Mouse (Mus musculus) lung, postnatal 0 days (tissue): Measurements from ENCODE around the gene Ccm2. TPM values are rescaled to one million over a fixed set of nuclear protein-coding genes. Genes with fewer than 3 reads are reported as not detected.

ENCODE experiments used
- ATAC-seq: fragments of 200-750 bp; cut with Nextera tagmentation; 2 replicates; pipeline ENCODE4 v1.8.0; 2017; ENCODE audit warnings: moderate library complexity
- DNase-seq: peaks from one replicate; pipeline ENCODE4 v3.0.0-alpha.2; 2016; ENCODE audit warnings: low spot score
- H3K27ac ChIP-seq: fragments of 300-500 bp; sonication (generic); 2 replicates; pipeline ENCODE4 v1.5.1; 2014; ENCODE audit warnings: antibody characterized with exemption, mild to moderate bottlenecking, low read length, mixed read lengths
- H3K27me3 ChIP-seq: fragments of 300-500 bp; sonication (generic); replicated peaks from 2 replicates; pipeline ENCODE4 v1.6.1; 2014; ENCODE audit warnings: low read length, mixed read lengths; ENCODE audit not compliant: insufficient read depth
- H3K36me3 ChIP-seq: fragments of 300-500 bp; sonication (generic); 2 replicates; pipeline ENCODE4 v1.6.1; 2014; ENCODE audit warnings: low read length, mixed read lengths; ENCODE audit not compliant: insufficient read depth
- H3K4me1 ChIP-seq: fragments of 300-500 bp; sonication (generic); 2 replicates; pipeline ENCODE4 v1.6.1; 2014; ENCODE audit warnings: antibody characterized with exemption, low read depth, low read length, mixed read lengths; ENCODE audit not compliant: insufficient read depth
- H3K4me2 ChIP-seq: fragments of 300-500 bp; sonication (generic); replicated peaks from 2 replicates; pipeline ENCODE4 v1.6.1; 2014; ENCODE audit warnings: low read depth, mild to moderate bottlenecking, low read length, moderate library complexity, mixed read lengths
- H3K4me3 ChIP-seq: fragments of 300-500 bp; sonication (generic); 2 replicates; pipeline ENCODE4 v1.5.1; 2014; ENCODE audit warnings: low read depth, low read length
- H3K9ac ChIP-seq: fragments of 300-500 bp; sonication (generic); replicated peaks from 2 replicates; pipeline ENCODE4 v1.6.1; 2014; ENCODE audit warnings: low read depth, mild to moderate bottlenecking
- H3K9me3 ChIP-seq: fragments of 300-500 bp; sonication (generic); 2 replicates; pipeline ENCODE4 v1.6.1; 2016; ENCODE audit warnings: low read length, mixed read lengths
- CTCF ChIP-seq: IDR thresholded peaks from 2 replicates; pipeline ENCODE4 v1.5.1; 2016; ENCODE audit warnings: antibody characterized with exemption, mild to moderate bottlenecking
- EP300 ChIP-seq: IDR thresholded peaks from 2 replicates; pipeline ENCODE4 v1.6.1; 2016; ENCODE audit warnings: antibody characterized with exemption, mild to moderate bottlenecking, control low read depth
- WGBS: fragments of 180-500 bp; shearing (Covaris S2); extraction: QIAGEN DNeasy Blood & Tissue Kit; methylation state at CpG from one replicate; pipeline ENCODE4 v1.1.7; 2014; 5-methylcytosine and 5-hydroxymethylcytosine counted together
- polyA plus RNA-seq: library from polyadenylated mRNA; unstranded; fragments of >200 nt; fragmentation: Nextera tagmentation; extraction: Ambion mirVana; gene quantifications from 2 replicates; pipeline ENCODE4 v1.2.1, GENCODE M21; 2015

Gene Ccm2
- polyA plus RNA-seq, 1 experiment from 2014 or later, result 62.4 TPM

DNA sequence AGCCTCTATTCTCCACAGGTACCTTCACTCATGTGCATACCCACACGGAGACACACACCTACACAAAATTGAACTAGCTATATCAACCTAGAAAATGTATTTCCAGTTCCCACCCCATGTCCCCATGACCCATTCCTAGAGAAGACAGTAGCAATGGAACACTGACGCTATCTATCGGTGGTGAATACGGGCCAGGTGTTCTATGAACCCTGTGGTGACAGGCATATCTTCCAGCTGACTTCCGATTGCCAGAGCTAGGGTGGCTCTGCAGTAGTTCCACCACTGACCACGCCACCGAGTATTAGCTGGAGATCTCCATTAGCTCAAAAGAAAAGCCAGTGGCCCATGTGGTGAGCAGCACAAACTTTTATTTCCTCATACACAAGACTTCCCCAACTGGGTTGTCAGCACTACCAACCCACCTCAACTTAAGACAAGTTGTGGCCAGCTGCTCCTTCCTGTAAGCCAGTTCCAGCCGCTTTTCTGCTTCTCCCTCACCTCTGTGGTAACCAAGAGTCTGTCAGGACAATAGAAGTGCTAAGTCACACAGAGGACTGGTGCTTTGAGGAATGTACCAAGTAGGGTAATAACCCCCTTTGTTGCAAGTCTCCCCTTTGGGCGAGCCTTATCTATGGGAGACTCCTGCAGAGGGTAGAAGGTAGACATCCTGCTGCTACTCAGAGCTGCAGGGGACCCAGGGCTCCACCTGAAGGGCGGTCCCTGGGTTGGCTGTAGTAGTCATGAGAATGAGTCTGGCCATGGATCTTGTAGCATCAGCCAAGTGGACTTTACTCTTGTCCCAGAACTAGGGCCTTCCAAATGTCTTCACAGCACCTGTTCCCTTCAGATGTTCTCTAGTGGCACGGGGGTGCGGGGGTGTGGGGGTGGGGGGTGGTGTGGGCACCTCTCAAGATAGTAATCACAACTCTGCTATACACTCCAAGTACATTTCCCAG lies 68.8 kb downstream of the Ccm2 start:
- TF ChIP-seq CTCF (no peak), EP300 (no peak)
- H3K9me3 ChIP-seq, result no peaks in the 10 kb centered on the region
- WGBS, result 86% methylated on average over 12 of the region's 12 CpGs
- H3K4me2 ChIP-seq, result no peak overlapping the region
- no peaks in the 10 kb centered on the region for H3K4me1 ChIP-seq
- ATAC-seq (no peak), DNase-seq (no peak)
- H3K9ac ChIP-seq, result no peak overlapping the region
- no peaks in the 10 kb centered on the region for H3K27me3 ChIP-seq
- H3K36me3 ChIP-seq, result peaks cover 58% of the 10 kb centered on the region
- no peak overlapping the region for H3K4me3 ChIP-seq
- H3K27ac ChIP-seq, result no peak overlapping the region

DNA sequence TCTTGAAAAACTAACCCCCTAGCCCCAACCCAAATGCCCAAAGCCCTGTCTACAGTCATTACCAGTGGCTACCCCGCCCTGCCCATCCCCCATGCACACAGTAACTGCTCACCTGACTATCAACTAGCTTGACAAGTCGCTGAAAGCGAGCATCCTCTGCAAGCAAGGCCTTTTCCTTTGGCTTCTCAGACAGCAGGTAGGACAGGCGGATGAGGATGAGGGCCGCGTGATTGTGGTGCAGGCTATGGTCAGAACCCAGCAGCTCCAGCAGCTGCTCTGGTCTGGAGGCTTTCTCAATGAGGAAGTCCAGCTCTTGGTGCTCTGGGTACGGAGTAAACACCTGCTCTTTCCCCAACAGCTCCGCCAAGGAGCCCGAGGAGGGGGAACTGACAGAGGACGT lies 77.0 kb downstream of the Ccm2 start:
- Histone ChIP-seq H3K27ac (no peak overlapping the region), H3K9me3 (no peaks in the 10 kb centered on the region), H3K27me3 (no peaks in the 10 kb centered on the region), H3K4me2 (no peak overlapping the region), H3K36me3 (peaks cover 24% of the 10 kb centered on the region), H3K4me1 (peaks cover 9% of the 10 kb centered on the region; the same call in 1 of the 2 replicates), H3K4me3 (no peak overlapping the region), H3K9ac (no peak overlapping the region)
- no peak for ATAC-seq
- no peak for DNase-seq
- WGBS, result 82% methylated on average over 10 of the region's 10 CpGs
- TF ChIP-seq EP300 (no peak), CTCF (no peak)

DNA sequence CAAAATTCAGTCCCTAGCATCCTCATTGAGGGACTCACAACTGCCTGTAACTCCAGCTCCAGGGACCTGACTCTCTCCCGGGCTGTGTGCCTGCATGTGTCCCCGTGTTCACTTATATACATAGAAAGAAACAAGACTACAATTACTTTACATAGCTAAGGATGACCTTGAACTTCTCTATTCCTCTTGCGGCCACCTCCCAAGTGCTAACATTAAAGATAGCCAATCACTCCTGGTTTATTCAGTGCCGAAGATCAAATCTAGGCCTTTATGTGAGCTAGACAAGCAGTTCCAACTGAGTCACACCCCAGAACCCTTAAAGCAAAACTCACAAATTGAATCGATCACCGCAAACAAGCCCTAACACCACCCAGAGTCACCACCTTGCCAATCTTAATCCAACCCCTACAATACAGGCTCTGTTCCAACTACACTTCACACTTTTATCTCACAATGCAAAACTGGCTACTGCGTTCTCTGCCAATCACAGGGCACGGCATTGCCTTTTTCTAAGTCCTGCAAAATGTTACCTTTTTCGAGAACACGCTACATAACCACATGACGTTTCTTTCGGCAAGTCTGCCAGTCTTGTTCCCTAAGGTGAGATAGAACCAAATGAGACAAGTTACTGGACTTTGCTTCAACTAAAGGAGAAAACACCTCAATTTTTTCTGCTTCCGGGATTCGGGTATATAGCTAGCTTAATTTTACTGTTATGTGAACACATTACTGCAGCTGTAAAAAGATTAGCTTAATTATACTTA lies 78.1 kb downstream of the Ccm2 start:
- Histone ChIP-seq H3K9ac (no peak overlapping the region), H3K36me3 (peaks cover 14% of the 10 kb centered on the region), H3K27ac (no peak overlapping the region), H3K4me1 (peaks cover 9% of the 10 kb centered on the region; the same call in 1 of the 2 replicates), H3K27me3 (no peaks in the 10 kb centered on the region), H3K4me3 (peak overlapping the region; percentile 70), H3K9me3 (no peaks in the 10 kb centered on the region), H3K4me2 (peak overlapping the region; percentile 54)
- ATAC-seq, result no peak
- TF ChIP-seq EP300 (no peak), CTCF (no peak)
- 59% methylated on average over 14 of the region's 14 CpGs for WGBS
- DNase-seq, result no peak

DNA sequence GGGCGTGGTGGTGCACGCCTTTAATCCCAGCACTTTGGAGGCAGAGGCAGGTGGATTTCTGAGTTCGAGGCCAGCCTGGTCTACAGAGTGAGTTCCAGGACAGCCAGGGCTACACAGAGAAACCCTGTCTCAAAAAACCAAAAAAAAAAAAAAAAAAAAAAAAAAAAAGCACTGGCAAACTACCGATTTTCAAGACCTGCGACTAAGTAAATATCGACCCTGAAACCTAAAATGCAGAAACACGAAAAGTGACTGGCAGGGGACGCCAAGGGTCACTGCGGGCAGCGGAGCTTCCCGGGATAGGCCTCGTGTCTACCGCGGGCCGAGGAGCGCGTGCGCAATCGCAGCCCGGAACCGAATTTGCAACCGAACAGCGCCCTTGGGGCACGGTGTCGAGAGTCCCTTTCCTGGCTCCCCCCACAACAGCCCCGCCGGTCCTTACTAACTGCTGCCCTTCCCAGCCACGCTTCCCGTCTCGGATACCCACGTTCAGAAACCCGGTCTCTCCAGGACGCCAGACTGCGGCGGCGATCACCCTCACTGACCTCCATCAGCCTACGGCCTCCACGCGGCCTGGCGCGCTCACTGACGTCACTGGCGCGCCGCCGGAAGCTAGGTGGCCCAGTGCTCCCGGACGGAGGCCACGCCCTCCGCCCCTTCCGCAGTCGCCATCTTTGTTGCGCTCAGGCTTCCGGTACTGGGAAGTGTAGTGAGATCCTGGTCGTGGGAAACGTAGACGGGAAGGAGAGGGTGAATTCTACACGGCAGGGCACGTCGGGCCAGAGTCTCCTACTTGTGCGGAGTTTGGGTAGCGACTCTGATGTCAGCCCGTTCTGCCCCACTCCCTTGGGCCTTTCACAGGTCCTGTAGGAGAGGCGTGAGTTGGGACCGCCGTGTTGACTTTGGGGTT lies 79.0 kb downstream of the Ccm2 start, which contains the start of gene Tbrg4:
Gene Tbrg4 (minus strand): TSS at position 590 of the 910 bp plus-strand sequence.
- ATAC-seq (peak; percentile 98), DNase-seq (peak; percentile 97)

DNA sequence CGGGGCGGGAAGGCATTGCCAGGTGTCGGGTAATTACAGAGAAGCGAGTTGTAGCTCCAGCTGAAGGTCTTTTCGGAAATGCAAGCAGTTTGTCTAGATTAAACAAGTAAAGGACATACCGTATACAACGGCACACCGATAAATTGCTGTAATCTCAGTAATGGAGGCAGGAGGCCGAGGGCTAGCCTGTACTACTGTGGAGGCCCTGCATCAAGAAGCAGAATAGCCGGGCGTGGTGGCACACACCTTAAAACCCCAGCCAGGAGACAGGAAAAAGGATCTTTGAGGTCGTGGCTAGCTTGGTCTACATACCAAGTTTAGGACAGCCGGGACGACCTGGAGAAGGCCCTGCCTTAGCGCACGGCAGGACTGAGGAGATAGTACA lies 79.7 kb downstream of the Ccm2 start:
- no peaks in the 10 kb centered on the region for H3K27me3 ChIP-seq
- no peaks in the 10 kb centered on the region; the same call in 1 of the 2 replicates for H3K36me3 ChIP-seq
- peak overlapping the region; percentile 94 for H3K27ac ChIP-seq
- ATAC-seq (peak; percentile 12; the same call in 1 of the 2 replicates), DNase-seq (no peak)
- H3K4me2 ChIP-seq, result peak overlapping the region; percentile 69
- H3K4me3 ChIP-seq, result peak overlapping the region; percentile 70
- H3K4me1 ChIP-seq, result peaks cover 9% of the 10 kb centered on the region; the same call in 1 of the 2 replicates
- H3K9ac ChIP-seq, result peak overlapping the region; percentile 73
- no peaks in the 10 kb centered on the region for H3K9me3 ChIP-seq
- WGBS, result 10% methylated on average over 16 of the region's 16 CpGs
- TF ChIP-seq EP300 (no peak), CTCF (no peak)

More for the DNA sequence above, 79.0 kb downstream of the Ccm2 start, which contains the start of gene Tbrg4:
- H3K4me3 ChIP-seq, result peak within 1 kb of the TSS; percentile 70
- under 1% methylated on average over 66 of the region's 66 CpGs for WGBS
- H3K4me1 ChIP-seq, result peaks cover 9% of the 10 kb centered on the region; the same call in 1 of the 2 replicates
- H3K4me2 ChIP-seq, result peak within 1 kb of the TSS; percentile 69
- peak; percentile 35; the same call in 1 of the 2 replicates for TF ChIP-seq EP300
- no peak for TF ChIP-seq CTCF
- no peaks in the 10 kb centered on the region for H3K27me3 ChIP-seq
- no peaks in the 10 kb centered on the region for H3K9me3 ChIP-seq
- H3K27ac ChIP-seq, result peak within 1 kb of the TSS; percentile 94
- peak within 1 kb of the TSS; percentile 73 for H3K9ac ChIP-seq
- H3K36me3 ChIP-seq, result peaks cover 4% of the 10 kb centered on the region
